Mouse (Mus musculus) spleen, adult 2 months (tissue): ENCODE data around the gene Tmem104.

Experiments used
- CTCF ChIP-seq: fragments of 200-500 bp; IDR thresholded peaks from 2 replicates; pipeline ENCODE4 v1.5.1; 2011; ENCODE audit warnings: mild to moderate bottlenecking, inconsistent platforms; ENCODE audit not compliant: insufficient read depth, insufficient read length, insufficient replicate concordance; ENCODE audit errors: extremely low read depth
- POLR2A ChIP-seq: fragments of 200-500 bp; IDR thresholded peaks from 2 replicates; pipeline ENCODE4 v1.6.1; 2011; ENCODE audit warnings: low read depth, low read length, inconsistent platforms

- TF ChIP-seq CTCF = peak; percentile 53; the same call in 1 of the 2 replicates
- TF ChIP-seq POLR2A = no peak
These were observed 77.8 kb downstream of the Tmem104 start for GRCm38 (mm10) chr11:115264862-115265668.
